Mouse (Mus musculus) neutrophil, adult 5-6 weeks (primary cell): ENCODE data around the gene Bcl2l1. TPM values are rescaled to one million over a fixed set of nuclear protein-coding genes. Genes with fewer than 3 reads are reported as not detected.

Experiments
- ATAC-seq: fragments of 151-379, 151-347 bp; 2 replicates; pipeline ENCODE4 v1.8.0; 2017; ENCODE audit warnings: mild to moderate bottlenecking, moderate TSS enrichment; ENCODE audit not compliant: insufficient number of reproducible peaks, poor library complexity, low FRiP score, severe bottlenecking; ENCODE audit errors: extremely low read depth
- total RNA-seq: library from RNA; stranded (forward); fragments of 200-1000 nt; gene quantifications from 2 replicates; pipeline ENCODE4 v1.2.3, GENCODE M21; 2017

Gene Bcl2l1
- total RNA-seq, 1 experiment from 2014 or later: 28.7 TPM

GRCm38 (mm10) chr2:152756474-152757393 lies 74.8 kb downstream of the Bcl2l1 start:
- ATAC-seq: no peak

- no peak for ATAC-seq
These were observed 77.4 kb downstream of the Bcl2l1 start, which contains the start of gene Cox4i2 for GRCm38 (mm10) chr2:152753944-152754711. TSS of gene Cox4i2 (plus strand) at chr2:152754173.

- peak; percentile 48 for ATAC-seq
These were observed 89.1 kb downstream of the Bcl2l1 start for GRCm38 (mm10) chr2:152742435-152742834.

GRCm38 (mm10) chr2:152741153-152742041 lies 90.1 kb downstream of the Bcl2l1 start:
- peak; percentile 58 for ATAC-seq

- no peak for ATAC-seq
These were observed 91.0 kb downstream of the Bcl2l1 start for GRCm38 (mm10) chr2:152740490-152740889.

- no peak for ATAC-seq
These were observed 91.7 kb downstream of the Bcl2l1 start for GRCm38 (mm10) chr2:152739842-152740260.

- no peak for ATAC-seq
These were observed 92.3 kb downstream of the Bcl2l1 start for GRCm38 (mm10) chr2:152739031-152739841.

GRCm38 (mm10) chr2:152738341-152738740 lies 93.2 kb downstream of the Bcl2l1 start:
- no peak for ATAC-seq

- no peak for ATAC-seq
These were observed 94.0 kb downstream of the Bcl2l1 start for GRCm38 (mm10) chr2:152737306-152738221.

- no peak for ATAC-seq
These were observed 94.8 kb downstream of the Bcl2l1 start for GRCm38 (mm10) chr2:152736748-152737147.

GRCm38 (mm10) chr2:152736090-152736601 lies 95.4 kb downstream of the Bcl2l1 start, which contains the start of gene Id1:
TSS of gene Id1 (plus strand) at chr2:152736251.
- peak; percentile 78 for ATAC-seq

GRCm38 (mm10) chr2:152734984-152735383 lies 96.5 kb downstream of the Bcl2l1 start:
- ATAC-seq: 0 out of 2 replicates have a peak, but pooled peaks have one; percentile 21

GRCm38 (mm10) chr2:152734501-152734900 lies 97.0 kb downstream of the Bcl2l1 start:
- ATAC-seq: no peak

- no peak for ATAC-seq
These were observed 98.3 kb downstream of the Bcl2l1 start for GRCm38 (mm10) chr2:152733201-152733600.
